Mouse (Mus musculus) cerebellum, postnatal 10 days (tissue): ENCODE measurements around the gene Paqr9.
A peak's percentile ranks its signal among the peaks of the same experiment; 100 is the strongest.

Experiments used
- DNase-seq, 2 experiments: peaks; one replicate each; pipeline ENCODE4 v3.0.0; 2021; ENCODE audit warnings: mixed read lengths in 2 of 2

Paqr9 gene

GRCm38 (mm10) chr9:95546679-95547078 is 12.8 kb upstream of the Paqr9 start:
- DNase-seq: no peak

GRCm38 (mm10) chr9:95549626-95550411 is 9.6 kb upstream of the Paqr9 start:
- peak in 1 of 2 experiments; percentile 11 for DNase-seq

- peak; percentile 44 to 53 for DNase-seq
Measured at GRCm38 (mm10) chr9:95550856-95551774, 8.3 kb upstream of the Paqr9 start.

DNA sequence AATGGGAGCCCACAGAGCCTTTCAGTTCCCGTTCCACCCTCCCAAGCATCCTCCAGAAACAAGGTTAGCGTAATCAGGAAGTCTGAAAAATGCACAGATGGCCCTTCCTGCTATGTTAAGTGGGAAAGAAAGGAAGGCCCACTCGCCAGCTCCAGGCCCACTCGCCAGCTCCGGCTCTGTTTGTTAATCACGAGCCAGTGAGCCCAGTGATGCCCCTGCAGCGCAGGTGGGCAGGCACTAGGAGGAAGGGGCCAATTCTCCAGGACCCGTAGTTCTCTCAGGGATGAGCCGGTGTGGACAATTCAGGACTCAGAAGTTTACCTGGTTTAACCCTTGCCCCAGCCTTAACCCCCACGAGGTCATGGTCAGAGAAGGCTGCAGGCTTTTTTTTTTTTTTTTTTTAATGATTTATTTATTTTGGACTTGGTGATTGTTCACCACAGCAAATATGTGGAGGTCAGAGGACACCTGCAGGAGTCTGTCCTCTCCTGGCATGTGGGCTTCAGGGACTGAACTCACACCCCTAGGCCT is 7.2 kb upstream of the Paqr9 start:
- DNase-seq: peak; percentile 83 to 91

DNA sequence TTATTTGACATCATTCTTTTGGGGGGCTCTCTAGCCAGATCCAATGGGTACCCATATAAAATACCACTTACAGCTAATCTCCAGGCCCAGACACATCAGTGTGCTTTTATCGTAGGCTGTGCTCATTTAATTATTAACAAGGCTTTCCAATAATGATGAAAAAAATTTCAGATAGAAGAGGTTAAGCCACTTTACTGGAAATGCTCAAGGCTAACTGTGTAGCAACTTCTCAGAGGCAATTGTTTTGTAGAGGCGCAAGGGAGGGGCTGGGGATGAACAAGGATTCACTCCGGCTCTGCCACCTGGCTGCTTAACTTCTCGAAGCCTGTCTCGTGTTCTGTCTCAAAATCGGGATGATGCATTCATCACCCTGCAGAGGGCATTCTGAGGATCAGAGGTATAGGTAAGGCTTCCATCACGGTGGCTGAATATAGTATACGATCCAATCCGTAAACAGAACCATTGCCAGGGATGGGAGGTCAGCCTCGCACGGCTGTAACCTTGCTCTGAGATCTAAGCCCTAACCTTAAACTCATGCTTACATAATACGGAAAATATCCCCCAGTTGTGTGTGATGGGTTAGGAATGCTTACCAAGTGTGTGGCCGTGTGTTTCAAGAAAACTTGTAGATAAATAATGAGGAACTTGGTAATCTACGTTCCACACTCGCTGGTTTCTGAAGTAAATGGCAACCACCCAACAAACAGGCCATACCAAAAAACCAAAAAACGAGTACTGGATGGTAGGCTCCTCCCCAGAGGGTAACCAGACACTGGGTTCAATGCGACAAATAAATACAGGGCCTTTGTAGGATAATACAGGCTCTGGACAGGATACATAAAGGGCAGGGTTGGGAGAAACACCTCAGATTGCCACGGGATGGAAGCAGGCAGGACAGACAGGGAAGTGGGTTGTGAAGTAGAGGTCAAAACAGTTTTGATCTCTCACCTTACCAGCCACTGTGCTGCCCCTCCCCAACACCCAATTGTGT is 4.9 kb upstream of the Paqr9 start:
- peak in 1 of 2 experiments; percentile 33 for DNase-seq

- no peak for DNase-seq
Measured at GRCm38 (mm10) chr9:95555233-95555740, 4.2 kb upstream of the Paqr9 start.

DNA sequence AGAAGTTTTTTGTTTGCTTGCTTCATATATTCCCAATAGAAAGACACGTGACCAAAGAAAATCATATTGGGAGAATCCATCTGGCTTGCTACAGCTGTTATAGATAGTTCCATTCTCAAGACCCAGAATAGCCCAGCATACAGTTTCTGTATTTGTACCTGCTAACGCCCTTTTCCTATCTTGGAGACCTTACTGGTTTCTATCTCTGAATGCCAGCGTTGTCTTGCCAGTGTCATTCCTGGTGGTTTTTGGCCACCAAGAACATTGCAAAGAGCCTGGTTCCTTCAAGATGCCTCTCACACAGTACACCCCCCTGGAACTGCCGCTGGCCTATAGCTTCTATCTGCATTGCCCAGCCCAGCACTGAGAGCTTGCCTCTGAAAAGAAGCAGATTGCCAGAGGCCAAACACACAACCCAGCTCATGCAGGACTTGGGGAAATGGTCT is 3.4 kb upstream of the Paqr9 start:
- no peak for DNase-seq

DNA sequence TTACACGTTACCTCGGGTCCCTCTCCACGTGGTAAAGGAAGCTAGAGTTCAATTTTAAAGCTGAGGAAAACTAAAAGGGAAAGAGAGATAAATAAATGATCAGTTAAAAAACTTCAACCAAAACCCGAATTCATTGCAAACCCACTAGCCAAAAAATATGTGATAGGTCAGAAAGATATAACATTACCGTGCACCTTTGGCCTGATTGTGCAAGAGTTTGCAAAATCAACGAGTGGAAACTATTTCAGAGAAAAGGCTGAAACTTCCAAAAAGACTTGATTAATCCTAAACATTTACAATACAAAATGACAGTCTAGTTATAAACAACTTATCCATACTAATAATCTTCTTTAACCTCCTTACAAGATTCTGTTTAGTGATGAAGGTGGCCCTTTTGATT is 1.7 kb upstream of the Paqr9 start:
- DNase-seq: no peak

GRCm38 (mm10) chr9:95558726-95559058 is 765 bp upstream of the Paqr9 start:
- no peak for DNase-seq

DNA sequence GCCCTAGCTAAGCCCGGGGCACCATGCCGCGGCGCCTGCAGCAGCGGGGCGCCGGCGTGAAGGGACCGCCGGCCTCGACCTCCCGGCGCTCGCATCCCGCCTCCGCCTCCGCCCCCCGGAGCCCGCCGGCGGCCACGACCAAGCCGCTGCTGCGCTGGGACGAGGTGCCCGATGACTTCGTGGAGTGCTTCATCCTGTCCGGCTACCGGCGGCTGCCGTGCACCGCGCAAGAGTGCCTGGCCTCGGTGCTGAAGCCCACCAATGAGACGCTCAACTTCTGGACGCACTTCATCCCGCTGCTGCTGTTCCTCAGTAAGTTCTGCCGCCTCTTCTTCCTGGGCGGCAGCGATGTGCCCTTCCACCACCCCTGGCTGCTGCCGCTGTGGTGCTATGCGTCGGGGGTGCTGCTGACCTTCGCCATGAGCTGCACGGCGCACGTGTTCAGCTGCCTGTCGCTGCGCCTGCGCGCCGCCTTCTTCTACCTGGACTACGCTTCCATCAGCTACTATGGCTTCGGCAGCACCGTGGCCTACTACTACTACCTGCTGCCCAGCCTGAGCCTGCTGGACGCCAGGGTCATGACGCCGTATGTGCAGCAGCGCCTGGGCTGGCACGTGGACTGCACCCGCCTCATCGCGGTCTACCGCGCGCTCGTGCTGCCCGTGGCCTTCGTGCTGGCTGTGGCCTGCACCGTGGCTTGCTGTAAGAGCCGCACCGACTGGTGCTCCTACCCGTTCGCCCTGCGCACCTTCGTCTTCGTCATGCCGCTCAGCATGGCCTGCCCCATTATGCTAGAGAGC is 679 bp downstream of the Paqr9 start:
- DNase-seq: peak; percentile 77 to 78

DNA sequence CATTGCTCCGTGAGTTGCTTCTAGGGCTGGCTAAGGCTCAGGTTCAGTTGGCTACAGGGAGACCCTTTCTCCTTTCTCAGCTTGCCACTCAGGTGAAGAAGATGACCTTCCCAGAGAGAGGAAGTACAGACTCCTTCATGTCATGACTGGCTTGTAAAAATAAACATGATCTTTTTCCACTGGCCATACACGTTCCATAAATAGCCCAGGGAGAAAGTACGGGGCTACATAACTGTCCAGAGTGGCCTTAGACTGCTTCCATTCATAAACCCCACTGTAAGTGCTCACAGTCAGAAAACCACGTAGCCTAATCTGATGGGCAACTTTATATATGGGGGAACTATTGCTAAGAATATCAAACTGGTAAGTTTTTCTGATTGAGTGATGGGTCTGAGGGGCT is 4.6 kb downstream of the Paqr9 start:
- DNase-seq: no peak

GRCm38 (mm10) chr9:95566394-95566793 is 6.9 kb downstream of the Paqr9 start:
- no peak for DNase-seq

DNA sequence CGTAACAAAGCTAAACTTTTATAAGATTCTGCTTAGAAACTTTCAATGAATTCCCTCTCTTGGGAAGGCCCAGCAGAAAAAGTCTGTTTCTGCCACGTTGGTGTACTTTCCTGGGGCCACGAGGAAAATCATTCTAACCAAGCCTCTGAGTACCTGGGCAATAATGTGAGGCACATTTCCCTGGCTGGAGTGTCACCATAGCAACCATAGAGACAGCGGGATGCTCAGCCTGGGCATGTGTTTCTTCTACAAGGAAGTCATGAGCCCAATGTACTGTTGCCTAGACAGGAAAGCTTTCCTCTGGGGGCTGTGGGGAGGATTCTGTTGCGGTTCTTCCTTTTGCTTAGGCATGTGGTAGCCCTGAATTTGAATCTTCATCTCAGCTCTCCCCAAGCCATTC is 7.5 kb downstream of the Paqr9 start:
- peak; percentile 69 to 76 for DNase-seq

GRCm38 (mm10) chr9:95569249-95569648 is 9.8 kb downstream of the Paqr9 start:
- no peak for DNase-seq

- no peak for DNase-seq
Measured at GRCm38 (mm10) chr9:95569966-95570365, 10.5 kb downstream of the Paqr9 start.

GRCm38 (mm10) chr9:95570604-95571003 is 11.1 kb downstream of the Paqr9 start:
- DNase-seq: no peak

DNA sequence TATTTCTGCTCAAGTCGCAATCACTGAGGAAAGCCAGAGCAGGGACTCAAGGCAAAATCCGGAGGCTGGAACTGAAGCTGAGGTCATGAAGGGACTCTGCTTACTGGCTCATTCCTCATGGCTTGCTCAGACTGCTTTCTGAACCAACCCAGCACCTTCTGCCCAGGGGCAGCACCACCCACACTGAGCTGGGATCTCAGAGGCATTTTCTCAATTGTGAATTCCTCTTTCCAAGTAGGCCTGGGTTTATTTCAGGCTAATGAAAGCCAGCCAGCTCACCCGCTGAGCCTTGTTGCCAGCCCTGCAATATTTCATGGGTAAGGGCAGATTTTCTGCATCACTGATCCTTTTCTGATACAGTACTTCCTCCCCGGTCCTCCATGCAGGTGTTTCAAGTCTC is 12.0 kb downstream of the Paqr9 start:
- no peak for DNase-seq

- DNase-seq: no peak
Measured at GRCm38 (mm10) chr9:95572558-95572957, 13.1 kb downstream of the Paqr9 start.

- no peak for DNase-seq
Measured at GRCm38 (mm10) chr9:95574116-95574515, 14.7 kb downstream of the Paqr9 start.

GRCm38 (mm10) chr9:95577502-95577901 is 18.0 kb downstream of the Paqr9 start:
- no peak for DNase-seq

- DNase-seq: no peak
Measured at GRCm38 (mm10) chr9:95578366-95578895, 19.0 kb downstream of the Paqr9 start.
